In genomic region chr6:129234456-129235360, GRCm38 (mm10) we compare ENCODE assay signal across 10 mouse cellular contexts. TPM values are rescaled to one million over a fixed set of nuclear protein-coding genes. Genes with fewer than 3 reads are reported as not detected.
DNase-seq lines count a peak whose midpoint lies in the region; ATAC-seq and TF ChIP-seq lines count a peak whose summit lies in the region.
"Had no signal": no experiment of that assay in that cellular context is flagged by ENCODE, and none has a peak within 500 bp of the region (broad histone marks: within the 10 kb centered on the region; RNA-seq: fewer than 3 reads in every experiment).

No protein-coding gene starts in this region.

- peaks cover 11% of the 10 kb centered on the region for H3K4me1 ChIP-seq in lung, embryonic 14.5 days (ENCODE audit: insufficient read depth)
- peaks cover 4% of the 10 kb centered on the region; the same call in 1 of the 2 replicates for H3K4me1 ChIP-seq in forebrain, postnatal 0 days (ENCODE audit: insufficient read depth)

- H3K4me2 ChIP-seq in lung, embryonic 14.5 days = no peak overlapping the region
- H3K4me2 ChIP-seq in forebrain, postnatal 0 days (ENCODE audit: low read depth) = no peak overlapping the region

- no peaks in the 10 kb centered on the region for H3K36me3 ChIP-seq in lung, embryonic 14.5 days (ENCODE audit: insufficient read depth)
- no peaks in the 10 kb centered on the region for H3K36me3 ChIP-seq in forebrain, postnatal 0 days (ENCODE audit: insufficient read depth)

- peak overlapping the region; percentile 34 for H3K27ac ChIP-seq in lung, embryonic 14.5 days (ENCODE audit: low read depth)
- no peak overlapping the region for H3K27ac ChIP-seq in forebrain, postnatal 0 days (ENCODE audit: low read depth, low read length)

- H3K27me3 ChIP-seq in lung, embryonic 14.5 days (ENCODE audit: insufficient read depth, low read length) = no peaks in the 10 kb centered on the region
- no peaks in the 10 kb centered on the region for H3K27me3 ChIP-seq in forebrain, postnatal 0 days (ENCODE audit: insufficient read depth, low read length)

- no peak overlapping the region for H3K4me3 ChIP-seq in lung, embryonic 14.5 days (ENCODE audit: low read depth, low read length)
- no peak overlapping the region for H3K4me3 ChIP-seq in forebrain, postnatal 0 days (ENCODE audit: low read depth, low read length)

- H3K9ac ChIP-seq in lung, embryonic 14.5 days = no peak overlapping the region
- H3K9ac ChIP-seq in forebrain, postnatal 0 days = no peak overlapping the region

- intact Hi-C loops in left cerebral cortex, postnatal 36 days (cut with DNase I) = loop anchor here (5.0 kb wide), 1 partner anchor 137 kb away; no protein-coding TSS in a partner anchor

- 62% methylated on average over 8 of the region's 8 CpGs for WGBS in lung, embryonic 14.5 days
- WGBS in forebrain, postnatal 0 days = 82% methylated on average over 8 of the region's 8 CpGs

- no peak for ATAC-seq in lung, embryonic 14.5 days (ENCODE audit: insufficient read depth)
- ATAC-seq in granulocyte monocyte progenitor cell, adult 5-6 weeks (replicated peaks; ENCODE audit: poor library complexity, severe bottlenecking) = peak; percentile 26
- peak; percentile 11 for ATAC-seq in megakaryocyte, adult 5-6 weeks (ENCODE audit: poor library complexity, severe bottlenecking)
- no peak for ATAC-seq in forebrain, postnatal 0 days

- DNase-seq in lung, embryonic 14.5 days = no peak
- no peak for DNase-seq in lung, adult 18-20 months
- DNase-seq in thymus, postnatal 25 days = peak; percentile 75
- DNase-seq in left cerebral cortex, postnatal 36 days (ENCODE audit: low spot score in 2 of 2) = no peak
- no peak for DNase-seq in adrenal gland, adult 18-20 months (ENCODE audit: low spot score in 2 of 2)
- no peak for DNase-seq in forebrain, postnatal 0 days
- DNase-seq: adrenal gland, postnatal 10 days had no signal

- no peak for TF ChIP-seq CTCF in lung, embryonic 14.5 days (IDR thresholded peaks at IDR 0.05; ENCODE audit: low read depth)
- no peak for TF ChIP-seq CTCF in forebrain, postnatal 0 days (IDR thresholded peaks at IDR 0.05; ENCODE audit: low read depth)

- H3K9me3 ChIP-seq in lung, embryonic 14.5 days (ENCODE audit: low read depth, low read length) = no peaks in the 10 kb centered on the region
- no peaks in the 10 kb centered on the region for H3K9me3 ChIP-seq in forebrain, postnatal 0 days (ENCODE audit: low read length)

RNA-seq across cellular contexts. Expression of gene Cd69, which starts 40.5 kb away (rescaled TPM):
- not detected in 2 replicates for polyA plus RNA-seq in lung, embryonic 14.5 days (2014; fragmentation: Nextera tagmentation; extraction: Ambion mirVana)
- 60.9 and 69.3 TPM in 2 replicates for total RNA-seq in granulocyte monocyte progenitor cell, adult 5-6 weeks (2014; fragmentation: Nextera tagmentation)
- 163 and 224 TPM in 2 replicates for total RNA-seq in granulocyte monocyte progenitor cell, adult 5-6 weeks (2017)
- 21.3 and 25.9 TPM in 2 replicates for total RNA-seq in megakaryocyte, adult 5-6 weeks (2015)
- 20.6 and 22.7 TPM in 2 replicates for total RNA-seq in megakaryocyte, adult 5-6 weeks (2017)
- not detected for total RNA-seq in left cerebral cortex, postnatal 36 days (2021)
- total RNA-seq in adrenal gland, adult 18-20 months (2021) = under 1 TPM in 1 of 2 experiments, not detected in 1; 0.42 TPM
- total RNA-seq in forebrain, postnatal 0 days (2014; rRNA removed) = not detected in 2 replicates
- polyA plus RNA-seq in forebrain, postnatal 0 days (2015; fragmentation: Nextera tagmentation; extraction: Ambion mirVana) = 0.13 TPM in 1 of 2 replicates, not detected in the other
- total RNA-seq: left cerebral cortex, adult 8-10 months had no signal

RNA-seq across cellular contexts. Expression of gene Clec2d, which starts 54.3 kb away (rescaled TPM):
- polyA plus RNA-seq in lung, embryonic 14.5 days (2014; fragmentation: Nextera tagmentation; extraction: Ambion mirVana) = 0.51 and 0.59 TPM in 2 replicates
- 29.6 and 31.1 TPM in 2 replicates for total RNA-seq in granulocyte monocyte progenitor cell, adult 5-6 weeks (2014; fragmentation: Nextera tagmentation)
- total RNA-seq in granulocyte monocyte progenitor cell, adult 5-6 weeks (2017) = 83.5 and 99.8 TPM in 2 replicates
- 28.2 and 41.3 TPM in 2 replicates for total RNA-seq in megakaryocyte, adult 5-6 weeks (2015)
- 238 and 253 TPM in 2 replicates for total RNA-seq in megakaryocyte, adult 5-6 weeks (2017)
- total RNA-seq in left cerebral cortex, postnatal 36 days (2021) = 1 to 10 TPM; 6.4 to 8.4 TPM
- 10 to 100 TPM; 36.6 to 74.6 TPM for total RNA-seq in adrenal gland, adult 18-20 months (2021)
- 6.2 and 9.7 TPM in 2 replicates for total RNA-seq in forebrain, postnatal 0 days (2014; rRNA removed)
- not detected in 2 replicates for polyA plus RNA-seq in forebrain, postnatal 0 days (2015; fragmentation: Nextera tagmentation; extraction: Ambion mirVana)

Comparison
In these comparisons a context has a peak if more than half of its experiments do, and no peak if none do; other contexts are left out.
1. ATAC-seq: peak in granulocyte monocyte progenitor cell, adult 5-6 weeks (single experiment) and megakaryocyte, adult 5-6 weeks (single experiment); none in lung, embryonic 14.5 days (single experiment) and forebrain, postnatal 0 days (single experiment).
2. RNA of gene Cd69, which starts 40.5 kb away (total RNA-seq): 60.9 to 224 TPM in granulocyte monocyte progenitor cell, adult 5-6 weeks and 20.6 to 25.9 TPM in megakaryocyte, adult 5-6 weeks; 0.42 TPM in adrenal gland, adult 18-20 months, not detected in left cerebral cortex, postnatal 36 days and not detected in forebrain, postnatal 0 days; every median in the first group is over 10 times any median in the second.